Mouse (Mus musculus) thymus, postnatal 14 days (tissue): ENCODE results near the gene Tgfbi.

Source experiments
- DNase-seq: peaks from one replicate; pipeline ENCODE4 v3.0.0; 2021

Gene Tgfbi

GRCm38 (mm10) chr13:56644031-56644430 lies 34.7 kb downstream of the Tgfbi start:
- no peak for DNase-seq

GRCm38 (mm10) chr13:56645744-56646143 lies 36.4 kb downstream of the Tgfbi start:
- no peak for DNase-seq

DNA sequence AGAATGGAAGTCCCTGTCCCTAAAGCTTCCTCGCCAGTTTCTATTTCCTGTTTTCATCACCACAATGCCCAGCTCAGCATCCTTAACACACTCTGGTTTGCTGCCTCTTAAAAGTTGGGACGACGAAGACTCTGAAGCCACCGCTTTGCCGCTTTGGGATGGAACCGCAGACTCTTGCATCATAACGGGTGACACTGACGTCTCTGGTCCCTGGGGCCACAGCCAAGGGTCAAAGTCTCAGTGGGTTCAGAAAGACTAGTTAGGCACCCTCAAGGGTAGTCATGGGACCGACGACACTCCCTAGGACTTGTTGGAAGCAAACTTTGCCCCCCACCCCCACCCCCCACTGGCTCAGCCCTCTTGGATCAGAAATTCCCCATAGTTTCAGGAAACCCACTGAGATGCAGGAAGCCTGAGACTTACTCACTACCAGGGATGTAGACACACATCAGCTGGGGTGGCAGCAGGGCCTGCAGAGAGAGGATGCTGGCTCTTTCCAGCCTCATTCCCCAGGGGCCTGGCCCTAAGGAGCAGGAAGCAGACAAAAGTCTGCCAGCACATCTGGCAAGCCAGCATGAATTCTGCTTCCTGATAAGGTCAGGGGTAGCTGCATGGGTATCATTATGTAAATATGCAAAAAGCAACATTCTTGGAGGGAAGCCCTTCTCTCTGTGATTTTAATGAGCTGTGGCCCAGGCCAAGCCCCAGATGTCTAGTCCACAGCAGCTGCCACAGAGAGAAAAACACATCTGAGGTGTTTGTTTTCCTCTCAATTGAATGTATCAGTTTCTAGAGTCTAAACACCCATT lies 38.5 kb downstream of the Tgfbi start:
- no peak for DNase-seq

GRCm38 (mm10) chr13:56650020-56650419 lies 40.7 kb downstream of the Tgfbi start:
- DNase-seq: no peak

DNA sequence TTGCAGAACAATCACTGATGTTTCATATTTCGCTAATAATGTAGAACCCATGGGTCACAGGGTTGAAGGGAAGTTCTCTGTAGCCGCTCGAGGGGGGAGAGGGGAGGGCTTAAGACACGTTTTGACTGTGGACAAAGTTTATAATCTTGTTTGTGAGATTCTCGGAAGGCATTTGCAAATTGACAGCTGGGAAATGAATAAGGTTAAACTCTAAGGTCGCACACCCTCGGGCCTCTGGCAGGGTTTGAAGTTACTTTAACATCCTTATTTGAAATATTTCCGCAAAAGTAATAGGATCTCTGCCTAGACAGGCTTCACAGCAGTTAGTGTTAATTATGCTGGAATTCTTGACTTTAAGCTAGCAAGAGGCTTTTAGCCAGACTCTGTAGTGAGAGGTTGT lies 43.1 kb downstream of the Tgfbi start:
- DNase-seq: no peak

GRCm38 (mm10) chr13:56654176-56654575 lies 44.9 kb downstream of the Tgfbi start:
- DNase-seq: no peak

DNA sequence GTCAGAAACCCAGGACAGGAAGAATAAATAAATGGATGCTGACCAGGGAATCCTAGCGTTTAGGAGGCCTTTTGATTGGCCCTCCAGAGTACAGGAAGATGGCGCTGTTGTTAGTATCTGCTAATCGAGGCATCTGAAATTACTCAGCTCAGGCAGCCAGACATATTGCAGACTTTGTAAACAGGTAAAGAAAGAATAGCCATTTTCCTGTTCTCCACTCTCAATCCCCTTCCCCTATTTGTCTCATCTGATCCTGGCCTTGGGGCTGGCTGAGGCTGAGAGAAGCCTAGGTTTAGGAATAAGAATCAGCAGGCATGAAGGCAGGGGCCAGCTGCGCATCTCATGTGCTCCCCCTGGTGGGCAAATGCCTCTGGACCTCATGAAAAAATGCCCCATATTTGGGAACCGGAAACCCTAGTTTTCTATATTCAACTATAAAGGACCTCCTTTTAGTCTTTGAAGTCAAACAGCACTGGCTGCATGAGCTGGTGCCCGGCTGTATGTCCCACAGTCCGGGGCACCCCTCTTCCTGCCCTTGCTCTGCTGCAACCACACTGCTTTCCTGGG lies 48.7 kb downstream of the Tgfbi start:
- peak; percentile 84 for DNase-seq

GRCm38 (mm10) chr13:56658931-56659330 lies 49.6 kb downstream of the Tgfbi start:
- DNase-seq: no peak

GRCm38 (mm10) chr13:56661914-56662621 lies 52.7 kb downstream of the Tgfbi start:
- DNase-seq: no peak

- DNase-seq: peak; percentile 44
Measured at GRCm38 (mm10) chr13:56664256-56665170, 55.2 kb downstream of the Tgfbi start.

DNA sequence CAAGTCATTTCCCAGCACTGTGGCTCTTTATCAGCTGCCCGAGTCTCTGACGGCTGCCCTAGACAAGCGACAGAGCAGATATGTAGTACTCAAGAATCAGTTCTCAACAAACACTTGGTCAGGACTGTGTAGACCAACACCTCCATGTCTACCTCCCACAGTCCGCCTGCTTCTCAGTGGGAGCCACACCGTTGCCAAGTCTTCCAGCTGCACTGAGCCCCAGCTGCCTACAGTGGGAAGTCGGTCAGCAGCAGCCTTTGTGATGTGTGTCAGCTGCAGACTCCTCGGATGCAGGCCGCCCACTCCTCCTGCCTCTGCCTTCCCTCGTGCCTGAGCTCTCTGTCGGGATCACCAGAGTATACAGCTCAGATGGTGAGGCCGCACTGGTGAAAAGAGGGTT lies 61.9 kb downstream of the Tgfbi start:
- no peak for DNase-seq

- no peak for DNase-seq
Measured at GRCm38 (mm10) chr13:56677731-56678130, 68.4 kb downstream of the Tgfbi start.

- DNase-seq: no peak
Measured at GRCm38 (mm10) chr13:56678188-56678787, 69.0 kb downstream of the Tgfbi start.

- no peak for DNase-seq
Measured at GRCm38 (mm10) chr13:56678826-56679504, 69.6 kb downstream of the Tgfbi start.

DNA sequence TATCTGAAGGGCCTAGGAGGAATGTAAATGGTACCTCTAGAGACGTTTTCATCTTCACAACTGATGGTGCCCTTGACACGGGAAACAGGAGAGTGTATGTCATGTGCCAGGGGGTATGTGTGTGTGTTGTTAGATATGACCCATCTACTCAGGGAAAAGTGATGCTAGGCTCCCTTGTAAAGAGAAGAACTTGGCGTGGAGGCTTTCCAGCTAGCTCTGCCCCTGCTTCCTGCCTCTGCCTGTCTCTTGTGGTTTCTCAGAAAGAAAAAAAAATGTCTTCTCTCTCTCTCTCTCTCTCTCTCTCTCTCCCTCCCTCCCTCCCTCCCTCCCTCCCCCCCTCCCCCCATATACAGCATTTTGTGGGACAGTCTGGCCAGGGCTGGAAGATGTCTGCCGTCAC lies 72.6 kb downstream of the Tgfbi start:
- DNase-seq: peak; percentile 42

DNA sequence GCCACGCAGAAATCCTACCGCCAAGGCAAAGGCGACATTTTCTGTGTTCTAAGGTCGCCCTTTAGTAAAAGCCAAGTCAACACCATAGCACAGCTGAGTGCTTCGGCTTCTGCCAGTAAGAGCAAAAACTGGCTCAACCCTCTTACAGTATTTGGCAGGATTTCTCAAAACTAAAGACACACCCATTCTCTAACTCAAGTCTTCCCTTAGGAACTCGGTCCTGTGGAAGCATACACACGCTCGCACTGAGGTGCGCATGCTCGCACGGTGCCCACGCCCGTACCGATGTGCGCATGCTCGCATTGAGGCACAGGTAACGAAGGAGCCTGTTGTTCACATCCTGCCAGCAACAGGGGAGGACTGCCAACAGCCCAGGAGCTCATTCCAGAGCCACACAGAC lies 73.0 kb downstream of the Tgfbi start:
- DNase-seq: peak; percentile 43

DNA sequence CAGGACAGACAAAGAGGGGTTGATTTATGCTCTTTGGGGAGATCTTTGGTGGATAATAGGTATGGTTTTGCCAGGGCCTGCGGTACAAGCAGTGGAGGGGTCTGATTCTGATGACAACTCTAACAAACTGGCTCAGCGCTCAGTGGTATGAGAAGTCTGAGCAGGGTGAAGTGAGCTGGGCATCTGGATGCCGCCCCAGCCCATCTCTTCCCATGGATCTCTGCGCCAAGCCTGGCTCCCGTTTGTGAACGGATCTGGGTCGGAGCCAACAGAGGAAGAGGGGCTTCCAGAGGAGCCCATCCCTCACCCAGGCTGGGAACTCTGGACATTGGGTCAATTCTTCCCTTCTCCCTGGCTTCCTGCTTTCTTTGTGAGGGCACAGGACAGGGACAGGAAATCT lies 74.0 kb downstream of the Tgfbi start:
- no peak for DNase-seq
